Mouse (Mus musculus) heart, adult 8-10 months (tissue): ENCODE results near the gene Gm815. TPM values are rescaled to one million over a fixed set of nuclear protein-coding genes. Genes with fewer than 3 reads are reported as not detected.
A peak's percentile ranks its signal among the peaks of the same experiment; 100 is the strongest.

Experiments
- DNase-seq: peaks from one replicate; pipeline ENCODE4 v3.0.0; 2022; ENCODE audit warnings: low spot score
- total RNA-seq, 4 experiments: library from RNA; stranded (reverse); gene quantifications; 2 replicates each; pipeline ENCODE4 v1.2.4; 2022

Gene Gm815
- total RNA-seq, 4 experiments from 2014 or later, result not detected

- no peak for DNase-seq
These were observed 8.4 kb upstream of the Gm815 start for GRCm38 (mm10) chr19:26877180-26877775.

- DNase-seq, result no peak
These were observed 5.8 kb upstream of the Gm815 start for GRCm38 (mm10) chr19:26879856-26880255.

GRCm38 (mm10) chr19:26881866-26882427 lies 3.7 kb upstream of the Gm815 start:
- no peak for DNase-seq

- no peak for DNase-seq
These were observed 2.5 kb downstream of the Gm815 start for GRCm38 (mm10) chr19:26888171-26888570.

- peak; percentile 45 for DNase-seq
These were observed 5.8 kb downstream of the Gm815 start for GRCm38 (mm10) chr19:26891306-26891964.

- peak; percentile 6 for DNase-seq
These were observed 7.2 kb downstream of the Gm815 start for GRCm38 (mm10) chr19:26892861-26893260.

- no peak for DNase-seq
These were observed 16.5 kb downstream of the Gm815 start for GRCm38 (mm10) chr19:26902162-26902561.

GRCm38 (mm10) chr19:26914245-26914644 lies 28.6 kb downstream of the Gm815 start:
- DNase-seq, result no peak

GRCm38 (mm10) chr19:26920816-26921215 lies 35.1 kb downstream of the Gm815 start:
- no peak for DNase-seq

GRCm38 (mm10) chr19:26930295-26931283 lies 44.9 kb downstream of the Gm815 start:
- no peak for DNase-seq

- no peak for DNase-seq
These were observed 48.5 kb downstream of the Gm815 start for GRCm38 (mm10) chr19:26934186-26934585.
